Mouse (Mus musculus) granulocyte monocyte progenitor cell, adult 5-6 weeks (primary cell): ENCODE data around the gene Rbm38. TPM values are rescaled to one million over a fixed set of nuclear protein-coding genes. Genes with fewer than 3 reads are reported as not detected.

ENCODE experiments used
- total RNA-seq, 2 experiments: library from RNA; stranded (forward) in 1 of 2; stranded (reverse) in 1 of 2; fragments of 200-712, 200-1000 nt in 1 of 2; fragments of >200 nt in 1 of 2; fragmentation: Nextera tagmentation in 1 of 2; gene quantifications; 2 replicates each; pipeline ENCODE4 v1.2.3; 2014 to 2017

The Rbm38 gene
- total RNA-seq, 2 experiments from 2014 or later, result 60.4 to 197 TPM

Other genes with a start within 250 kb of the Rbm38 start
- gene Bmp7, start 80.2 kb upstream of the Rbm38 start, total RNA-seq (2014; fragmentation: Nextera tagmentation), result not detected in 2 replicates
- gene Bmp7, start 80.2 kb upstream of the Rbm38 start, total RNA-seq (2017), result not detected in 2 replicates
- gene Spo11, start 42.8 kb upstream of the Rbm38 start, total RNA-seq (2014; fragmentation: Nextera tagmentation), result not detected in 2 replicates
- not detected in 2 replicates for gene Spo11, start 42.8 kb upstream of the Rbm38 start, total RNA-seq (2017)
- gene Rae1, start 20.4 kb upstream of the Rbm38 start, total RNA-seq (2014; fragmentation: Nextera tagmentation), result 95.2 and 147 TPM in 2 replicates
- 71.2 and 75.6 TPM in 2 replicates for gene Rae1, start 20.4 kb upstream of the Rbm38 start, total RNA-seq (2017)
- not detected in 2 replicates for gene Ctcfl, start 99.0 kb downstream of the Rbm38 start, total RNA-seq (2014; fragmentation: Nextera tagmentation)
- not detected in 2 replicates for gene Ctcfl, start 99.0 kb downstream of the Rbm38 start, total RNA-seq (2017)
- gene Pck1, start 132.6 kb downstream of the Rbm38 start, total RNA-seq (2014; fragmentation: Nextera tagmentation), result not detected in 2 replicates
- not detected in 2 replicates for gene Pck1, start 132.6 kb downstream of the Rbm38 start, total RNA-seq (2017)
- gene Zbp1, start 198.4 kb downstream of the Rbm38 start, total RNA-seq (2014; fragmentation: Nextera tagmentation), result 1.8 and 5.0 TPM in 2 replicates
- gene Zbp1, start 198.4 kb downstream of the Rbm38 start, total RNA-seq (2017), result 1.2 and 5.3 TPM in 2 replicates